Mouse (Mus musculus) layer of hippocampus, adult 18-20 months (tissue): ENCODE data around the gene Olfr998. TPM values are rescaled to one million over a fixed set of nuclear protein-coding genes. Genes with fewer than 3 reads are reported as not detected.
"Not testable (repeated sequence)": the region's sequence is repeated elsewhere in the genome, so short reads cannot be mapped to it uniquely, and the experiment has no call there.

ENCODE experiments used
- DNase-seq, 2 experiments: peaks; one replicate each; pipeline ENCODE4 v3.0.0; 2022; ENCODE audit warnings: low spot score in 2 of 2
- long read RNA-seq: library from polyadenylated mRNA; stranded (forward); transcript quantifications from one replicate; pipeline ENCODE4 v2.0.0, GENCODE M21; 2021
- total RNA-seq, 2 experiments: library from RNA; stranded (reverse); gene quantifications; 2 replicates each; pipeline ENCODE4 v1.2.3; 2021

Olfr998 gene
- not detected for total RNA-seq
- long read RNA-seq, result 0 reads

GRCm38 (mm10) chr2:85588648-85589047 lies at the start of gene Olfr998:
Gene Olfr998 (plus strand): TSS chr2:85588948.
- not testable (repeated sequence) for DNase-seq

- DNase-seq, result no peak
Observed at GRCm38 (mm10) chr2:85554806-85555205, 33.9 kb upstream of the Olfr998 start.

- DNase-seq, result no peak
Observed at GRCm38 (mm10) chr2:85560226-85560625, 28.5 kb upstream of the Olfr998 start.

- DNase-seq, result peak; percentile 17 to 73
Observed at GRCm38 (mm10) chr2:85561187-85561586, 27.6 kb upstream of the Olfr998 start.

GRCm38 (mm10) chr2:85578915-85579314 lies 9.8 kb upstream of the Olfr998 start, which contains the start of gene Olfr996:
Gene Olfr996 (plus strand): TSS chr2:85579215.
- DNase-seq, result no peak

GRCm38 (mm10) chr2:85611803-85612202 lies 23.1 kb downstream of the Olfr998 start, which contains the start of gene Olfr1000:
Gene Olfr1000 (minus strand): TSS chr2:85611903.
- no peak for DNase-seq

Other genes with a start within 250 kb of the Olfr998 start
- not detected for gene Olfr987, start 249.6 kb upstream of the Olfr998 start, total RNA-seq
- not detected for gene Olfr988, start 225.7 kb upstream of the Olfr998 start, total RNA-seq
- gene Olfr992, start 179.5 kb upstream of the Olfr998 start, total RNA-seq, result not detected
- not detected for gene Olfr993, start 174.1 kb upstream of the Olfr998 start, total RNA-seq
- not detected for gene Olfr994, start 152.5 kb upstream of the Olfr998 start, total RNA-seq
- not detected for gene Olfr995, start 145.3 kb upstream of the Olfr998 start, total RNA-seq
- under 1 TPM in 1 of 2 experiments, not detected in 1; 0.23 TPM for gene 4833423E24Rik, start 69.9 kb upstream of the Olfr998 start, total RNA-seq
- gene Olfr996, start 9.7 kb upstream of the Olfr998 start, total RNA-seq, result not detected
- gene Olfr1000, start 23.0 kb downstream of the Olfr998 start, total RNA-seq, result not detected
- not detected for gene Olfr1002, start 61.8 kb downstream of the Olfr998 start, total RNA-seq
- gene Olfr154, start 75.5 kb downstream of the Olfr998 start, total RNA-seq, result not detected
- gene Olfr1006, start 89.8 kb downstream of the Olfr998 start, total RNA-seq, result not detected
- gene Olfr1008, start 100.5 kb downstream of the Olfr998 start, total RNA-seq, result not detected
- not detected for gene Olfr1009, start 126.5 kb downstream of the Olfr998 start, total RNA-seq
- not detected for gene Olfr1012, start 173.8 kb downstream of the Olfr998 start, total RNA-seq
- gene Olfr1013, start 178.2 kb downstream of the Olfr998 start, total RNA-seq, result not detected
- not detected for gene Olfr1014, start 183.8 kb downstream of the Olfr998 start, total RNA-seq
- gene Olfr1015, start 193.1 kb downstream of the Olfr998 start, total RNA-seq, result not detected
- not detected for gene Olfr1016, start 213.6 kb downstream of the Olfr998 start, total RNA-seq
- gene Olfr1018, start 229.5 kb downstream of the Olfr998 start, total RNA-seq, result not detected